Mouse (Mus musculus) embryo, embryonic 10.5 days (tissue): ENCODE measurements around the gene Ankrd13a.
"Not testable (repeated sequence)": the region's sequence is repeated elsewhere in the genome, so short reads cannot be mapped to it uniquely, and the experiment has no call there.

ENCODE experiments used
- DNase-seq: peaks from one replicate; pipeline ENCODE4 v3.0.0-alpha.2; 2015; ENCODE audit warnings: low spot score

The Ankrd13a gene

DNA sequence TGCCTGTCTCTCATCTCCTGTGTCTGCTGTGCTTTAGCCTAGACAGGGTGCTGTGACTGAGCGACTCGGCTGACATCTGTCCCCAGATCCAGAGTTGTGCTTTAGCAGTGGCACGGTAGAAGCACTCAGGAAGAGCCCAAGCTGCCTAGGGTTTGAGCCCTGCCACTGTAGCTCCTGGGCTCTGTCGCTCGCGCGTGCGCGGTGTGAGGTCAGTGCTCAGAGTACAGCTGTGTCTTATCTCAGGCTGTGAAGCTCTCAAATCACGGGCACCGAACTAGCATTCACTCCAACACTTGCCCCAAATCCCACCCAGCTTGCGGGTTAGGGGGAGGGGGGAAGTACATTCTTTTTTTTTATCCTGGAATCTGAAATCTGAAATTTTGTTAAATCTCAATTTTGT, 62.4 kb downstream of the Ankrd13a start:
- DNase-seq = peak; percentile 22

DNA sequence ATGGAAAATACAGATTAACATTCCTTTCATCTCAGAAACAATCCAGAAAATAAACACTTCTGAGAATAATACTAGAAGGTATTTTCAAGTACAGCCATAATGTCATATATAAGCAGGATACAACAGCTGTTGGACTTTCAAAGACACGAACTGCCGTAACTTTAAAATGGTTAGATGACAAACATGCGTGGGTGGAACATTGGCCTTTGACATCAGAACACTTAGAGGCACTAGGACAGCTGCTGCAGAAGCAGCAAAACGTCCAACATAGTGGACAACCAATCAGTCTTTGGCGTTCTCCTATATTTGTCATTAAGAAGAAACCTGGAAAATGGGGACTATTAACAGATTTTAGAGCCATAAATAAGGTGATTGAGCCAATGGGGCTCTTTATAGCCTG, 66.0 kb downstream of the Ankrd13a start:
- not testable (repeated sequence) for DNase-seq

DNA sequence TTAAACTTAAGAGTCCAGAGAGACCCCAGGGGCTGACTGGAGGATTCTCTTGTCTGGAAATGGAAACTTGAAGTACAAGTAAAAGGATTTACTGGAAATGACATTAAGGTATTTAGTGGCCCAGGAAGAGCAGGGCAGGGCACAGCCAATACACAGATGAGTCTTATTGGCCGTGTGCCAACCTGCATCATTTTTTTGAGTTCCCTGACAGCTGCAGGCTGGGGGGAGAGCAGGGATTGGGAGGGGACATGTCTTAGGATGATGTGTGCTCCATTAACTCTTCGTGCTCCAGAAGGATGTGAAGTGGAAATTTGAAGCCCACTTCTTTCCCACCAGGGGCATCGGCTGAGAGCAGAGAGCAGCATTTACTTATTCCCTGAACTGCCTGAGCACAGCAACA, 67.7 kb downstream of the Ankrd13a start:
- DNase-seq = peak; percentile 19

DNA sequence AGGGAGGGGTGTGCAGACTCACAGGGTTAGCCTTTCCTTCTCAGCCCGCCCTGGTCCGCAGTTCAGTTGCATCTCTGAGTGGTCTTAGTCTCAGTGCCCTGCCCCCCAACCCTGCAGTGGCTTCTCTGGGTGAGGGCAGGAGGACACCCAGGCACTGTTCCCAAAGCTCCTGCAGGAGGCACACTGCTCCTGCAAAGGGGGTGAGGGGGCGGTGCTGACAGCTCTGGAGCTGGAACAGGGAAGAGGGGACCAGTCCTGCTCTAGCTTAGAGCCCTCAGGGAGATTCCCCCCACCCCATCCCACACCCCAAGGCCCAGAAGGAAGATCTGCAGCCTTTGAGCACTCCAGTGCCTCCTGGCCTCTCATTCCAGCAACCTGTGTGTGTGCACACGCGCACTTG, 68.2 kb downstream of the Ankrd13a start:
- no peak for DNase-seq

DNA sequence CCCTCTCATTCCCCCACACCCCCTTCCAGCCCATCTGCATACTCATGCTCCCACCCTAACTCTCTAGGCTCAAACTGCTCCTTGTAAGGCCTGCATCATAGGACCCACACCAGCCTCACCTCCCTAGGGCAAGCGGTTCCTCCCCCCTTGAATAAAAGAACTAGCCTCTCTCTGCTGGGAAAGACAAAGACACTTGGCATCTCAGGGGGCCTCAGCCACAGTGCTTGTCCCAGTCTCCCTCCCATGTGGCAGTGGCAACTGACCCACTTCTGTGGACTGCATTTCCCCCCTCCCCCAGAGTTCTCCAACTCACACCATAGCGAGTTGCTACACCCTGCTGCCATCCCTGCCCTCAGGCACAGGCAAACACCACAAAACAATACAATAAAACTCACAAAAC, 69.9 kb downstream of the Ankrd13a start:
- DNase-seq = not testable (repeated sequence)

DNA sequence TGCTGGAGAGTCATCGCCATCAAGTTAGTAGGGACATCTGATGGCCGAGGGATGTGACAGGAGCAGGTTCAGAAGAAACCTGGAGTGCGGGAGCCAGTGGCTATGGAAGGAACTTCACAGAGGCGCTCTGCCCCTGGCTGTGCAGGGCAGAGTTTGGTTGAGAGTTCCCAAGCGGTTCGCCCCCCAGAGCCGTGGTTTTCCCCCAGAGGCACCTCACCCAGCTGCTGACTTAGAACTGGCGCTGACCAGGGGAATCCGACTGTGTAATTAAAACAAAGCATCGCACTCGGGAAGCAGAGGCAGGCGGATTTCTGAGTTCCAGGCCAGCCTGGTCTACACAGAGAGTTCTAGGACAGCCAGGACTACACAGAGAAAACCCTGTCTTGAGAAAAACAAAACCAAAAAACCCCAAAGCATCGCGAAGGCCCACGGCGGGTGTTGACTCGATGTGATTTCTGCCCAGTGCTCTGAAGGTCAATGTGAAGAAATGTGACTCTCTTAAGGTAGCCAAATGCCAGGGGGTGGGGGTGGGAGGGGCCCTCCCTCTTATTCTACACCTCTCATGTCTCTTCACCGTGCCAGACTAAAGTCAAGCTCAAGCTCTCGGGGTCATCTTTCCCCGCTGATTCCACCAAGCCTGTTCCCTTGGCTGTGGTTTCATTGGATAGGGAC, 77.2 kb downstream of the Ankrd13a start:
- no peak for DNase-seq

DNA sequence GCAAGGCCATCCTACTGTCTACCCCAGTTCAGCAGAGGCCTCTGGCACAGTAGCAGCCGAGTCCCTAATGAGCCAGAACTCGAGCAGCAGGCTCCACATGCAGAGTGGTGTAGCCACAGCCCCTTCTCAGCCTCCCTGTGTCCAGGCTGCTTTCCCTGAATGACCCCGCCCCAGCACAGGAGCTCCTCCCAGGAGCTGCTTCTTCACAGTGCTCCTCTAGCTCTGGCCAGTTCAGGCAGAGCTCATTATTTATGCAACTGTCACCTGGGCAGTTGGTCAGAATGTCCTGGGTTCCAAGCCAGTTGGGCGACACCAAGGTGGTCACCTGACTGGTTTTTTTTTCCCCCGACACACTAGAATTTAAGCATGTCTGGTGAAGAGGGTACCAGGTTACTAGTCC, 78.9 kb downstream of the Ankrd13a start, which contains the start of gene 4930519G04Rik:
4930519G04Rik (plus strand) TSS at position 301 of the 400 bp plus-strand sequence.
- DNase-seq = not testable (repeated sequence)
